Mouse (Mus musculus): ENCODE data around the gene Gcc1. TPM values are rescaled to one million over a fixed set of nuclear protein-coding genes. Genes with fewer than 3 reads are reported as not detected.

The Gcc1 gene
- total and polyA plus RNA-seq, 2 experiments from 2014 or later: 9.6 to 17.2 TPM

- H3K4me3 ChIP-seq (ENCODE audit: low read depth, low read length): no peak overlapping the region
- 72% methylated on average over 2 of the region's 2 CpGs for WGBS
- TF ChIP-seq CTCF (IDR thresholded peaks at IDR 0.05; ENCODE audit: low read depth): no peak
- DNase-seq (no peak), ATAC-seq (no peak)
- no peaks in the 10 kb centered on the region for H3K9me3 ChIP-seq (ENCODE audit: low read length)
- H3K4me2 ChIP-seq (ENCODE audit: low read depth): no peak overlapping the region
- no peak overlapping the region for H3K27ac ChIP-seq (ENCODE audit: low read depth, low read length)
- no peaks in the 10 kb centered on the region for H3K27me3 ChIP-seq (ENCODE audit: insufficient read depth, low read length)
- no peaks in the 10 kb centered on the region for H3K4me1 ChIP-seq (ENCODE audit: insufficient read depth)
- no peak overlapping the region for H3K9ac ChIP-seq
- H3K36me3 ChIP-seq (ENCODE audit: insufficient read depth): peaks cover 10% of the 10 kb centered on the region
Observed at GRCm38 (mm10) chr6:28411236-28411635, 17.0 kb downstream of the Gcc1 start.

- Histone ChIP-seq H3K36me3 (ENCODE audit: insufficient read depth) (no peaks in the 10 kb centered on the region), H3K4me3 (ENCODE audit: low read depth, low read length) (no peak overlapping the region), H3K9me3 (ENCODE audit: low read length) (no peaks in the 10 kb centered on the region), H3K27ac (ENCODE audit: low read depth, low read length) (no peak overlapping the region), H3K9ac (no peak overlapping the region), H3K4me1 (ENCODE audit: insufficient read depth) (no peaks in the 10 kb centered on the region), H3K27me3 (ENCODE audit: insufficient read depth, low read length) (no peaks in the 10 kb centered on the region), H3K4me2 (ENCODE audit: low read depth) (no peak overlapping the region)
- no peak for TF ChIP-seq CTCF (IDR thresholded peaks at IDR 0.05; ENCODE audit: low read depth)
- DNase-seq: no peak
- 92% methylated on average over 9 of the region's 9 CpGs for WGBS
- no peak for ATAC-seq
Observed at GRCm38 (mm10) chr6:28410053-28410452, 18.1 kb downstream of the Gcc1 start.

- no peak overlapping the region for H3K4me3 ChIP-seq (ENCODE audit: low read depth, low read length)
- no peaks in the 10 kb centered on the region for H3K27me3 ChIP-seq (ENCODE audit: insufficient read depth, low read length)
- 95% methylated on average over 4 of the region's 4 CpGs for WGBS
- ATAC-seq (no peak), DNase-seq (no peak)
- H3K27ac ChIP-seq (ENCODE audit: low read depth, low read length): no peak overlapping the region
- peaks cover 10% of the 10 kb centered on the region; the same call in 1 of the 2 replicates for H3K4me1 ChIP-seq (ENCODE audit: insufficient read depth)
- H3K36me3 ChIP-seq (ENCODE audit: insufficient read depth): no peaks in the 10 kb centered on the region
- H3K9ac ChIP-seq: no peak overlapping the region
- no peaks in the 10 kb centered on the region for H3K9me3 ChIP-seq (ENCODE audit: low read length)
- peak; percentile 39 for TF ChIP-seq CTCF (IDR thresholded peaks at IDR 0.05; ENCODE audit: low read depth)
- H3K4me2 ChIP-seq (ENCODE audit: low read depth): no peak overlapping the region
Observed at GRCm38 (mm10) chr6:28399791-28400190, 28.4 kb downstream of the Gcc1 start.

- H3K27me3 ChIP-seq (ENCODE audit: insufficient read depth, low read length): no peaks in the 10 kb centered on the region
- no peak overlapping the region for H3K4me2 ChIP-seq (ENCODE audit: low read depth)
- ATAC-seq (no peak), DNase-seq (no peak)
- H3K27ac ChIP-seq (ENCODE audit: low read depth, low read length): no peak overlapping the region
- H3K36me3 ChIP-seq (ENCODE audit: insufficient read depth): no peaks in the 10 kb centered on the region
- peaks cover 10% of the 10 kb centered on the region; the same call in 1 of the 2 replicates for H3K4me1 ChIP-seq (ENCODE audit: insufficient read depth)
- no peaks in the 10 kb centered on the region for H3K9me3 ChIP-seq (ENCODE audit: low read length)
- WGBS: 80% methylated on average over 3 of the region's 3 CpGs
- H3K4me3 ChIP-seq (ENCODE audit: low read depth, low read length): no peak overlapping the region
- TF ChIP-seq CTCF (IDR thresholded peaks at IDR 0.05; ENCODE audit: low read depth): peak; percentile 41
- no peak overlapping the region for H3K9ac ChIP-seq
Observed at GRCm38 (mm10) chr6:28398726-28399125, 29.5 kb downstream of the Gcc1 start.

- H3K27ac ChIP-seq (ENCODE audit: low read depth, low read length): peak within 1 kb of the TSS; percentile 40; the same call in 1 of the 2 replicates
- 2% methylated on average over 33 of the region's 33 CpGs for WGBS
- H3K27me3 ChIP-seq (ENCODE audit: insufficient read depth, low read length): no peaks in the 10 kb centered on the region
- no peaks in the 10 kb centered on the region for H3K9me3 ChIP-seq (ENCODE audit: low read length)
- H3K4me2 ChIP-seq (ENCODE audit: low read depth): peak within 1 kb of the TSS; percentile 89
- ATAC-seq: peak; percentile 60
- H3K4me3 ChIP-seq (ENCODE audit: low read depth, low read length): peak within 1 kb of the TSS; percentile 45
- DNase-seq: peak; percentile 54
- H3K9ac ChIP-seq: peak within 1 kb of the TSS; percentile 56
- no peaks in the 10 kb centered on the region for H3K36me3 ChIP-seq (ENCODE audit: insufficient read depth)
- TF ChIP-seq CTCF (IDR thresholded peaks at IDR 0.05; ENCODE audit: low read depth): no peak
- peaks cover 10% of the 10 kb centered on the region; the same call in 1 of the 2 replicates for H3K4me1 ChIP-seq (ENCODE audit: insufficient read depth)
Observed at GRCm38 (mm10) chr6:28397681-28398203, 30.4 kb downstream of the Gcc1 start, which contains the start of gene Zfp800. Gene Zfp800 (minus strand): TSS chr6:28398005.

- Histone ChIP-seq H3K36me3 (ENCODE audit: insufficient read depth) (no peaks in the 10 kb centered on the region), H3K4me2 (ENCODE audit: low read depth) (peak overlapping the region; percentile 89), H3K9ac (peak overlapping the region; percentile 56; the same call in 1 of the 2 replicates), H3K4me3 (ENCODE audit: low read depth, low read length) (peak overlapping the region; percentile 45), H3K27me3 (ENCODE audit: insufficient read depth, low read length) (no peaks in the 10 kb centered on the region), H3K27ac (ENCODE audit: low read depth, low read length) (no peak overlapping the region), H3K4me1 (ENCODE audit: insufficient read depth) (peaks cover 10% of the 10 kb centered on the region; the same call in 1 of the 2 replicates), H3K9me3 (ENCODE audit: low read length) (no peaks in the 10 kb centered on the region)
- WGBS: 1% methylated on average over 19 of the region's 19 CpGs
- DNase-seq: peak; percentile 67
- ATAC-seq: peak; percentile 73
- TF ChIP-seq CTCF (IDR thresholded peaks at IDR 0.05; ENCODE audit: low read depth): no peak
Observed at GRCm38 (mm10) chr6:28396853-28397457, 31.2 kb downstream of the Gcc1 start.

Data from forebrain, postnatal 0 days (tissue).